Mouse (Mus musculus) forebrain, embryonic 12.5 days (tissue): ENCODE data around the gene Pus3. TPM values are rescaled to one million over a fixed set of nuclear protein-coding genes. Genes with fewer than 3 reads are reported as not detected.

Experiments used
- ATAC-seq: fragments of 200-750 bp; cut with Nextera tagmentation; 2 replicates; pipeline ENCODE4 v1.8.0; 2017; ENCODE audit warnings: moderate TSS enrichment; ENCODE audit not compliant: low FRiP score
- H3K27ac ChIP-seq: fragments of 300-500 bp; sonication (generic); 2 replicates; pipeline ENCODE4 v1.5.1; 2016; ENCODE audit warnings: mild to moderate bottlenecking
- H3K27me3 ChIP-seq: fragments of 300-500 bp; sonication (generic); 2 replicates; pipeline ENCODE4 v1.6.1; 2016; ENCODE audit warnings: mild to moderate bottlenecking
- H3K36me3 ChIP-seq: fragments of 300-500 bp; sonication (generic); replicated peaks from 2 replicates; pipeline ENCODE4 v1.6.1; 2016; ENCODE audit warnings: mild to moderate bottlenecking
- H3K4me1 ChIP-seq: fragments of 300-500 bp; sonication (generic); 2 replicates; pipeline ENCODE4 v1.6.1; 2016
- H3K4me2 ChIP-seq: fragments of 300-500 bp; sonication (generic); 2 replicates; pipeline ENCODE4 v1.6.1; 2016; ENCODE audit warnings: mild to moderate bottlenecking, moderate library complexity
- H3K4me3 ChIP-seq: fragments of 300-500 bp; sonication (generic); replicated peaks from 2 replicates; pipeline ENCODE4 v1.5.1; 2016; ENCODE audit warnings: mild to moderate bottlenecking
- H3K9ac ChIP-seq: fragments of 300-500 bp; sonication (generic); 2 replicates; pipeline ENCODE4 v1.6.1; 2016; ENCODE audit warnings: mild to moderate bottlenecking
- H3K9me3 ChIP-seq: fragments of 300-500 bp; sonication (generic); 2 replicates; pipeline ENCODE4 v1.6.1; 2016
- WGBS: fragments of 180-500 bp; shearing (Covaris S2); methylation state at CpG from one replicate; pipeline ENCODE4 v1.1.7; 2016; 5-methylcytosine and 5-hydroxymethylcytosine counted together
- polyA plus RNA-seq: library from polyadenylated mRNA; unstranded; fragments of >200 nt; fragmentation: Nextera tagmentation; extraction: Ambion mirVana; gene quantifications from 2 replicates; pipeline ENCODE4 v1.2.1, GENCODE M21; 2016

Pus3 gene
- polyA plus RNA-seq: 19.1 and 19.3 TPM in 2 replicates

GRCm38 (mm10) chr9:35558257-35559008 is at the start of gene Pus3, which contains the start of gene Ddx25:
TSS of gene Pus3 (plus strand) at chr9:35558595.
TSS of gene Ddx25 (minus strand) at chr9:35558528.
- H3K27me3 ChIP-seq: peaks cover 14% of the 10 kb centered on the region
- peak within 1 kb of the TSS; percentile 49 for H3K4me3 ChIP-seq
- ATAC-seq: peak; percentile 89
- peaks cover 19% of the 10 kb centered on the region for H3K36me3 ChIP-seq
- no peaks in the 10 kb centered on the region for H3K9me3 ChIP-seq
- 1% methylated on average over 59 of the region's 59 CpGs for WGBS
- peak within 1 kb of the TSS; percentile 58 for H3K9ac ChIP-seq
- H3K4me1 ChIP-seq: peaks cover 16% of the 10 kb centered on the region
- peak within 1 kb of the TSS; percentile 60 for H3K27ac ChIP-seq
- H3K4me2 ChIP-seq: peak within 1 kb of the TSS; percentile 89

GRCm38 (mm10) chr9:35513900-35514299 is 44.5 kb upstream of the Pus3 start:
- no peak overlapping the region for H3K4me2 ChIP-seq
- H3K36me3 ChIP-seq: no peaks in the 10 kb centered on the region
- 93% methylated on average over 4 of the region's 4 CpGs for WGBS
- no peak overlapping the region for H3K27ac ChIP-seq
- H3K4me3 ChIP-seq: no peak overlapping the region
- 0 out of 2 replicates have a peak, but pooled peaks cover 4% of the 10 kb centered on the region for H3K27me3 ChIP-seq
- ATAC-seq: no peak
- H3K9me3 ChIP-seq: no peaks in the 10 kb centered on the region
- H3K9ac ChIP-seq: no peak overlapping the region
- H3K4me1 ChIP-seq: no peaks in the 10 kb centered on the region

- WGBS: 83% methylated on average over 5 of the region's 5 CpGs
- Histone ChIP-seq H3K36me3 (no peaks in the 10 kb centered on the region), H3K4me2 (no peak overlapping the region), H3K27ac (no peak overlapping the region), H3K27me3 (0 out of 2 replicates have a peak, but pooled peaks cover 3% of the 10 kb centered on the region), H3K9me3 (no peaks in the 10 kb centered on the region), H3K9ac (no peak overlapping the region), H3K4me3 (no peak overlapping the region), H3K4me1 (no peaks in the 10 kb centered on the region)
- ATAC-seq: no peak
Measured at GRCm38 (mm10) chr9:35516182-35516581, 42.2 kb upstream of the Pus3 start.

GRCm38 (mm10) chr9:35516711-35517110 is 41.7 kb upstream of the Pus3 start:
- Histone ChIP-seq H3K9me3 (no peaks in the 10 kb centered on the region), H3K4me2 (no peak overlapping the region)
- WGBS: 90% methylated on average over 16 of the region's 16 CpGs

GRCm38 (mm10) chr9:35518169-35518568 is 40.2 kb upstream of the Pus3 start, which contains the start of gene Gm1113:
TSS of gene Gm1113 (minus strand) at chr9:35518269.
- H3K4me3 ChIP-seq: no peak within 1 kb of the TSS
- no peaks in the 10 kb centered on the region for H3K9me3 ChIP-seq
- H3K4me2 ChIP-seq: no peak within 1 kb of the TSS
- H3K9ac ChIP-seq: no peak within 1 kb of the TSS
- H3K27ac ChIP-seq: no peak within 1 kb of the TSS
- H3K4me1 ChIP-seq: peaks cover 5% of the 10 kb centered on the region; the same call in 1 of the 2 replicates
- WGBS: 81% methylated on average over 3 of the region's 3 CpGs
- no peak for ATAC-seq
- peaks cover 7% of the 10 kb centered on the region; the same call in 1 of the 2 replicates for H3K27me3 ChIP-seq
- no peaks in the 10 kb centered on the region for H3K36me3 ChIP-seq

More at GRCm38 (mm10) chr9:35516711-35517110, 41.7 kb upstream of the Pus3 start:
- Histone ChIP-seq H3K27ac (no peak overlapping the region), H3K27me3 (peaks cover 6% of the 10 kb centered on the region; the same call in 1 of the 2 replicates), H3K36me3 (no peaks in the 10 kb centered on the region), H3K4me3 (no peak overlapping the region), H3K4me1 (no peaks in the 10 kb centered on the region), H3K9ac (no peak overlapping the region)
- ATAC-seq: no peak

GRCm38 (mm10) chr9:35520631-35521348 is 37.6 kb upstream of the Pus3 start:
- Histone ChIP-seq H3K4me2 (no peak overlapping the region), H3K4me3 (no peak overlapping the region), H3K27ac (no peak overlapping the region), H3K9me3 (no peaks in the 10 kb centered on the region), H3K27me3 (peaks cover 12% of the 10 kb centered on the region; the same call in 1 of the 2 replicates), H3K9ac (no peak overlapping the region), H3K4me1 (peaks cover 15% of the 10 kb centered on the region), H3K36me3 (no peaks in the 10 kb centered on the region)
- 89% methylated on average over 6 of the region's 6 CpGs for WGBS
- no peak for ATAC-seq

- H3K27ac ChIP-seq: no peak overlapping the region
- 79% methylated on average over 2 of the region's 2 CpGs for WGBS
- peaks cover 12% of the 10 kb centered on the region; the same call in 1 of the 2 replicates for H3K27me3 ChIP-seq
- no peaks in the 10 kb centered on the region for H3K36me3 ChIP-seq
- H3K4me1 ChIP-seq: peaks cover 15% of the 10 kb centered on the region
- H3K9ac ChIP-seq: no peak overlapping the region
- ATAC-seq: no peak
- H3K4me3 ChIP-seq: no peak overlapping the region
- no peak overlapping the region for H3K4me2 ChIP-seq
- no peaks in the 10 kb centered on the region for H3K9me3 ChIP-seq
Measured at GRCm38 (mm10) chr9:35522241-35522640, 36.2 kb upstream of the Pus3 start.

GRCm38 (mm10) chr9:35522821-35523515 is 35.4 kb upstream of the Pus3 start:
- Histone ChIP-seq H3K4me1 (peaks cover 15% of the 10 kb centered on the region), H3K4me2 (no peak overlapping the region), H3K9ac (no peak overlapping the region), H3K36me3 (no peaks in the 10 kb centered on the region), H3K27ac (0 out of 2 replicates have a peak overlapping the region, but pooled peaks have one; percentile 63), H3K4me3 (no peak overlapping the region), H3K9me3 (no peaks in the 10 kb centered on the region), H3K27me3 (peaks cover 12% of the 10 kb centered on the region; the same call in 1 of the 2 replicates)
- no peak for ATAC-seq
- 78% methylated on average over 1 of the region's 1 CpGs for WGBS

GRCm38 (mm10) chr9:35523541-35523940 is 34.9 kb upstream of the Pus3 start:
- Histone ChIP-seq H3K4me2 (peak overlapping the region; percentile 19; the same call in 1 of the 2 replicates), H3K4me3 (no peak overlapping the region), H3K4me1 (peaks cover 15% of the 10 kb centered on the region), H3K9ac (no peak overlapping the region), H3K9me3 (no peaks in the 10 kb centered on the region), H3K36me3 (no peaks in the 10 kb centered on the region), H3K27me3 (peaks cover 12% of the 10 kb centered on the region; the same call in 1 of the 2 replicates), H3K27ac (peak overlapping the region; percentile 63)
- ATAC-seq: peak; percentile 69
- WGBS: 24% methylated on average over 5 of the region's 5 CpGs

GRCm38 (mm10) chr9:35523941-35524411 is 34.4 kb upstream of the Pus3 start:
- Histone ChIP-seq H3K9ac (no peak overlapping the region), H3K36me3 (no peaks in the 10 kb centered on the region), H3K27ac (peak overlapping the region; percentile 63), H3K9me3 (no peaks in the 10 kb centered on the region), H3K27me3 (peaks cover 12% of the 10 kb centered on the region; the same call in 1 of the 2 replicates), H3K4me2 (peak overlapping the region; percentile 19; the same call in 1 of the 2 replicates), H3K4me1 (peaks cover 15% of the 10 kb centered on the region), H3K4me3 (no peak overlapping the region)
- WGBS: 30% methylated on average over 7 of the region's 7 CpGs
- peak; percentile 71 for ATAC-seq

- no peak overlapping the region for H3K27ac ChIP-seq
- 62% methylated on average over 3 of the region's 3 CpGs for WGBS
- H3K4me3 ChIP-seq: no peak overlapping the region
- no peaks in the 10 kb centered on the region for H3K9me3 ChIP-seq
- no peak overlapping the region for H3K4me2 ChIP-seq
- H3K36me3 ChIP-seq: no peaks in the 10 kb centered on the region
- no peak for ATAC-seq
- H3K4me1 ChIP-seq: peaks cover 3% of the 10 kb centered on the region
- no peak overlapping the region for H3K9ac ChIP-seq
- peaks cover 6% of the 10 kb centered on the region; the same call in 1 of the 2 replicates for H3K27me3 ChIP-seq
Measured at GRCm38 (mm10) chr9:35529141-35529540, 29.3 kb upstream of the Pus3 start.
